Mouse (Mus musculus): ENCODE data around the gene Camk1.

Gene Camk1

GRCm38 (mm10) chr6:113343177-113344092 is at the start of gene Camk1:
TSS of gene Camk1 (minus strand) at chr6:113343984.
- peak; percentile 62 to 75 for DNase-seq

DNA sequence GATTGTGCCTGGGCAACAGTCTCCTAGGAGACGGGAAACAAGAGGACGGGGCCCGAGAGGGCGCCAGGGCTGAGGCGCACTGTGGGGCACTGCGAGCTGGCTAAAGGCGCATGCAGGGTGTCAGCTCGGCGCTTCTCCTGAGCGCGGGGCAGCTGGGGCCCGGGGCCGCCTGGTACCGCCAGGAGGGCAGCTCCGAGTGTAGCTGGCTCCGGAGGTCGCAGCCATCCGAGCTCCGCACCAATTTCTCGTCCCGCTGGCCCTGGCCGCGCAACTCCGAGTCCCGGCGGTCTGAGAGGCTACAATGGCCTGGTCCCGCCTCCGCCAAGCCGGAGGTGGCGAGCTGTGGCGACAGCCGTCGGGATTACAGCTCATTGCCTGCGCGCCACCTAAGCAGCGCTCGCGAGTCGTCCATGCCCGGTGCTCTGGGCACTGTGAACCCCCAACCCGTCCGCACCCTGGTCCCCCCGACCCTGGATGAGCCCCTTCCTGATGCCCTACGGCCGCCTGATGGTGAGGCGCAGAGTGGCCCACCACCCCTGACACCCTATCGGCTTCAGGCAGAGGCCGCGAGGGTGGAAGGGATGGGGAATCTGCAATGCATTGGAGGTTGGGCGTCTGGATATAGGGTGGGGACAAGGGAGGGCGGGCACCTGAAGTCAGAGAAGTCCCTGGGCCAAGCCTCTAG is 48.7 kb upstream of the Camk1 start:
- DNase-seq = peak; percentile 65 to 71

DNA sequence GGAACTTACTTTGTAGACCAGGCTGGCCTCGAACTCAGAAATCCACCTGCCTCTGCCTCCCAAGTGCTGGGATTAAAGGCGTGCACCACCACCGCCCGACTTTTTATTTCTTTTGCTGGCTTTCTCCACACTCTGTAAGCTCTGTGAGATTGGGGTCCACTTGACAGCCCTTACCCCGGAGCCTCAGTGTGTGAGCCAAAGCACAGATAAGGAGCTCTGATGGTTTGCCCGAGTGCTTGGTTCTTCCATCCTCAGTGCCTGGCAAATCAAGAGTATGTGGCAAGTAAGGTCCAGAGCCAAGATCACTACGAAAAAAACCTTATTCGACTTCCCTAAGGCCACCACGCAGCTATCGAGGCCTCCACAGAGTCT is 48.2 kb upstream of the Camk1 start:
- no peak for DNase-seq

GRCm38 (mm10) chr6:113390715-113391114 is 46.9 kb upstream of the Camk1 start:
- no peak for DNase-seq

DNA sequence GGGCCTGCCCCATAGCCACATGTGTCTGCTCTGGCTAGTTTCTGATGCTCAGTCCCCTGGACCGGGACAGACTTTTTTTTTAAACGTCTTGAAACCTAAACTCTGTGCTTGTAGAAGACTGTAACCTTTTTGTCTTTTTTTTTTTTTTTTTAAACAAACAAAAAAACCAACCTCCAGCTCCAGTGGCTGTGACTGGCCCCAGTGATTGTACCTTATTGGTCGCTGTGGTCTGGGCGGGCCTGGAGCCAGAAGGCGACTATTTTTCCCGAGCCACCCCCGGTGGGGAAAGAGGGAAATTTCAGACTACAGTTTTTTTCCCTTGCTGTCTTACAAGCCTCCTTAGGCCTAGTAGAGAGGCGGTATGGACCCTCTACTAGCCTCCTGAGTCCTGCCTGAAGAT is 45.2 kb upstream of the Camk1 start, which contains the start of gene Ttll3:
Gene Ttll3, plus strand, starts transcription at position 301 of the 400 bp plus-strand sequence.
- no peak for DNase-seq

DNA sequence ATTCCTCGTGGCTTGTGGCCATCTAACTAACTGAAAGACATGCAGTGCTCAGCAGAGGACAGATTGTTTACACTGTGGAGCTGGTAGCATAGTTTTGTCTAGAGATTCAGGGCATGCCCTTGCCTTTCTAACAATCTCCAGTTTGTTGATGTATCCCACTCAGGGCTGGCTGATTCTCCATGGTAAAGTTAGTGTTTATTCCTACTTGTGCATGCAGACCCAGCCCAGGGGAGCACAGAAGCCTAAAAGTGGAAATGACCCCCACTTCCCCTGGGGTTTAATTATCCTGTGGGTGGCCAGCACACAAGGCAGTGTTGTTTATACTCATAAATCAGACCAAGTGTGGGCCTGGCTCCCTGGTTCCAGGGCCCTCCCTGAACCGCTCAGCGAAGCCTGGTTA is 42.2 kb upstream of the Camk1 start:
- DNase-seq = no peak

- no peak for DNase-seq
Measured at GRCm38 (mm10) chr6:113385160-113385714, 41.5 kb upstream of the Camk1 start.

- DNase-seq = peak in 1 of 2 experiments; percentile 33
Measured at GRCm38 (mm10) chr6:113384351-113384927, 40.7 kb upstream of the Camk1 start.

- no peak for DNase-seq
Measured at GRCm38 (mm10) chr6:113380480-113380879, 36.7 kb upstream of the Camk1 start.

- DNase-seq = no peak
Measured at GRCm38 (mm10) chr6:113379246-113379645, 35.5 kb upstream of the Camk1 start.

DNA sequence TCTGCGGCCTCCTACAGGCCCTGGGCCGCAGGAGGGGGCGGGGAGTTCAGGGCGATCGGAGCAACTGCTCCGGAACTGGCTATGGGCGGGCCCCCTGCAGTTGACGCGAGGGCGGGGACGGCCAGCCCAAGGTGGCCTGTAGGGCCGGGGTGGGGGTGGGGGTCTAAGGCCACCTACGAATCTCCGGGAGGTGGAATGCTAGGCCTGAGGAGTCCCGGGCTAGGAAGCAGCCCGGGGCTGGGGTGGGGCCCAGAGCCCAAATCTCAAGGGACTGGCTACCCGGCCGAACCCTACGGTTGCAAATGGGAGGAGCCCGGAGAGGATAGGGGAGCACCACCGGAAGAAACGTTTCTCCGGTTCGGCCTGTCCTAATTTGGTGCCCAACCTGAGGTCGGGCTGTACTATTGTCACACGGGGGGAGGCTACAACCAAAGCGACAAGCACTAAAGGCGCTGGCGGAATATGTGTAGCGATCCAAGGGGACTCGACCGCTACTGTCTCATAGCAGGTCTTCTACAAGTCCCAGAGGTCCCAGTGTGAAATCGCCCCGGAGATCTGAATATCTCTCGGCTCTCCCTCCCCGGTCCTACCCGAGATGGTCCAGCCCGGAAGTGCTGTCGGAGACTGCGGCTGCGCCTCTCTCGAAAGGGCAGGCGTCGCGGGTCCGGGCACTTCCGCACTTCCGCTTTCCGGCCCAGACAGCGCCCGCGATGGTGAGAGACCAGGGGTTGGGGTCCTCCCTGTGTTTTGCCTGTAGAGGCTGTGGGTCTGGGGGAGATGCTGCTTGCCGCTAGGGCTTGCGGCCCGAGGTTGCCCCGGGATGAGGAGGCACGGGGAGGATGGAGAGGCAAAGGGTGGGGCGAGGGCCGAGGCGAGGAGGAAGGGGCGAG is 34.0 kb upstream of the Camk1 start, which contains the start of the genes Tada3 and Arpc4:
Gene Tada3, minus strand, starts transcription at position 388 of the 890 bp plus-strand sequence.
Gene Arpc4, plus strand, starts transcription at position 620 of the 890 bp plus-strand sequence.
- peak; percentile 93 to 94 for DNase-seq

- DNase-seq = no peak
Measured at GRCm38 (mm10) chr6:113377172-113377495, 33.4 kb upstream of the Camk1 start.

GRCm38 (mm10) chr6:113373491-113373890 is 29.7 kb upstream of the Camk1 start:
- DNase-seq = no peak

DNA sequence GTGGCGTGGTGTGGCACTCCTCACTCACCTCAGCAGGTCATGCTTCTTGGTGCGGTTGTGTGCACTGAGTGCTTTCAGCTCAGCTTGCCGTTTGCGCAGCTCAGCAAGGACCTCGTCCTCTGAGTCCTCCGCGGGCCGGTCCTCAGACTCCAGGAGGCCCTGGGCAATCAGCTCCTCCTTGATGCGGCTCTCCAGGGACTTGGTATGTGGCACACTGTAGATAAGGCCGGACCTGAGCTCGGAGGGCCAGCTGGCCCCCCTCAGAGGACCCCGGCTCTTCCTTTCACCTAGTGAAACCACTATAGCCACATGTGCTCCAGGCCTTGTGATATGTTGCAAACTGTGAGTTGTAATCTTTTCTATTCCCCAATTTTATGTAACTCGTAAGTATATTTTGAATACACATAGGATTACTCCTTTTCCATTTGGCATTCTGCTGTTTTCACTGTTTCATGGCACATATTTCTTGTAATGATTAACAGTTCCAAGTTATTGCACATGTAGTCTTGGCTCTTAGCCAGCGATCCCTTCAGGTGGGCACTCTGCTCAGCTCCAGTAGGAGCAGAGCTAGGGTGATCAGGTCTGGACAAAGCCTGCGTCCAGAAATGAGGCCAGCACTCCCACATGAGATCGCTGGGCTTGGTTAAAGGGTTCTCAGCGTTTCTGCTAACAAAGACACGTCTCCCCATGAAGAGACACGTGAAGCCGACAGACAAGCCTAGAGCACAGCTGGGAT is 26.6 kb upstream of the Camk1 start:
- DNase-seq = no peak

- no peak for DNase-seq
Measured at GRCm38 (mm10) chr6:113368577-113368976, 24.8 kb upstream of the Camk1 start.

DNA sequence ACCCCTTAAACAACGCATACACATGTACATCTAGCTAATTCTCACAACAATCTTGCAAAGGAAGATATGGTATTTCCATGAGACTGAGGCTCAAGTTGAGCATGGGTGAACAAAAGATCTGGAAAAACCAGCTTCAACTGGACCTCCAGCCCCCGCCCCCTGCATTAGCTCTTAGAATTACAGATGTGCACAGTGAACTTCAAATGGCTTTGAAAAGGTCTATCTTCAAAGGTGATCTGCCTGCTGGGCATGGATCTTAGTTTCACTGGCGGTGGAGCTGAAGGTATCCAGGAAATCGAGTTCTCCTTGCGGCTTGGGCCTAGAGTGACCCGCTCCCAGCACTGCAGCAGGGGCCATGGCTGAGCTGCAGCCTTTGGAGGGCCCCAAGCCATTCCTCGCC is 24.3 kb upstream of the Camk1 start:
- no peak for DNase-seq

GRCm38 (mm10) chr6:113367574-113367973 is 23.8 kb upstream of the Camk1 start:
- no peak for DNase-seq

DNA sequence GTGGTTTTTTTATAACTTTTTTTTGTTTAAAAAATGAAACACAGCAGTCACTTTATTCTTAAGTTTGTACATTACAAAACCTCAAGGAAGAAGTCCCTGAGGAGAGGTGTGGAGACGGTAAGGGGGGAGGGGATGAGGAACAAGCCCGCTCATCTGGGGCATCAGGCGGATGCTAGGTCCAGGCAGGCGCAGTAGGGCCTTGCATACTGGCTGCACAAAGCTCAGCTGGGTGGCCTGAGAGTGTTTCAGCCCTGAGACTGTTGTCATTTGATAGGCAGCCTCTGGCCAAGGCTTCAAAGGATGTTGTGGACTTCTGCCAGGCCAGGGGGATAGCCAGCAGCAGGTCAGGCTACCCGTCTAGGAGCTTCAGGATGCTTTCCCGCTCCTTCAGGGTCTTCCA is 22.9 kb upstream of the Camk1 start:
- no peak for DNase-seq

GRCm38 (mm10) chr6:113364518-113365135 is 20.8 kb upstream of the Camk1 start:
- DNase-seq = no peak

DNA sequence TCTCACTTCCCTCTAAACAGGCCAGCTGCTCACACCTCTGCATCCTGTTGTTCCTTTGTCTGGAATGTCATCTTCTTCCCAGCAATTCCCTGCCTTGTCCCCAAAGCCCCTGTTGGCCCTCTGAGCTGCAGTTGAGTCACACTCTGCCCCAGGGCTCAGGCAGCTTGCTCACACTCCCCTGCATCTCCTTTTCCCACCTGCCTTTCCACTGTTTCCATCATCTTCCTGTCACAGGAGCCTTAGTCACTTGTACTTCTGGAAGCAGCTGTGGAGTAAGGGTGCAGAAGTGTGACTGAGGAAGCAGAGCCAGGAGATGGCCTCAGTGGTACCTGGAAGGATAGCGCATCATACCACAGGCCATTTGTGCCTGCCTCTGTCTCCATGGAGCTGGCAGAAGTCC is 18.5 kb upstream of the Camk1 start:
- DNase-seq = no peak

DNA sequence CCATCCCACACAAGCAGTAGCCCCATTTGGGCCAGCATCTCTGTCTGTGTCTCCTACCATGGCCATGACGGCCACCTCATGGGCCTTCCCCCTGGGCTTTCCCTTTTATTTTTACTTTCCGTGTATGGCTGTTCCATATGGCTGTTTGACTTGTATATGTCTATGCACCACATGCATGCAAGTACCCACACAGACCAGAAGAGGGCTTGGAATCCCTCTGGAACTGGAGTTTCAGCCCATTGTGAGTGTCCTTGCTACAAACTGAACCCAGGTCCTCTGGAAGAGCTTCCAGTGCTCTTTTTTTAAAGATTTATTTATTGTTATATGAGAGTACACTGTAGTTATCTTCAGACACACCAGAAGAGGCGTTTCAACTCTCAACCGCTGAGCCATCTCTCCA is 17.7 kb upstream of the Camk1 start:
- no peak for DNase-seq

Measured in cerebellum, postnatal 14 days (tissue).